Mouse (Mus musculus) midbrain, embryonic 14.5 days (tissue): ENCODE results near the gene Tbpl1. TPM values are rescaled to one million over a fixed set of nuclear protein-coding genes. Genes with fewer than 3 reads are reported as not detected.

Experiments used
- ATAC-seq: fragments of 200-750 bp; cut with Nextera tagmentation; 2 replicates; pipeline ENCODE4 v1.8.0; 2017; ENCODE audit warnings: moderate number of reproducible peaks, moderate library complexity; ENCODE audit not compliant: low FRiP score, low TSS enrichment
- DNase-seq: peaks from one replicate; pipeline ENCODE4 v3.0.0-alpha.2; 2015
- H3K27ac ChIP-seq: fragments of 300-500 bp; sonication (generic); replicated peaks from 2 replicates; pipeline ENCODE4 v1.5.1; 2014; ENCODE audit warnings: mild to moderate bottlenecking, low read depth, low read length, moderate library complexity
- H3K27me3 ChIP-seq: fragments of 300-500 bp; sonication (generic); 2 replicates; pipeline ENCODE4 v1.6.1; 2014; ENCODE audit warnings: low read length, control low read depth, mixed read lengths; ENCODE audit not compliant: control insufficient read depth, insufficient read depth
- H3K36me3 ChIP-seq: fragments of 300-500 bp; sonication (generic); 2 replicates; pipeline ENCODE4 v1.6.1; 2014; ENCODE audit warnings: low read length, control low read depth; ENCODE audit not compliant: control insufficient read depth, insufficient read depth
- H3K4me1 ChIP-seq: fragments of 300-500 bp; sonication (generic); 2 replicates; pipeline ENCODE4 v1.6.1; 2014; ENCODE audit warnings: mild to moderate bottlenecking, antibody characterized with exemption, low read length, control low read depth; ENCODE audit not compliant: control insufficient read depth, insufficient read depth
- H3K4me2 ChIP-seq: fragments of 300-500 bp; sonication (generic); 2 replicates; pipeline ENCODE4 v1.6.1; 2014; ENCODE audit warnings: mild to moderate bottlenecking, low read length, moderate library complexity
- H3K4me3 ChIP-seq: fragments of 300-500 bp; sonication (generic); replicated peaks from 2 replicates; pipeline ENCODE4 v1.5.1; 2014; ENCODE audit warnings: low read depth, low read length
- H3K9ac ChIP-seq: fragments of 300-500 bp; sonication (generic); replicated peaks from 2 replicates; pipeline ENCODE4 v1.6.1; 2014; ENCODE audit warnings: mild to moderate bottlenecking, low read length, moderate library complexity
- H3K9me3 ChIP-seq: fragments of 300-500 bp; sonication (generic); 2 replicates; pipeline ENCODE4 v1.6.1; 2016; ENCODE audit warnings: low read length, control low read depth, mixed read lengths; ENCODE audit not compliant: control insufficient read depth
- WGBS: fragments of 180-500 bp; shearing (Covaris S2); extraction: QIAGEN DNeasy Blood & Tissue Kit; methylation state at CpG from one replicate; pipeline ENCODE4 v1.1.7; 2014; 5-methylcytosine and 5-hydroxymethylcytosine counted together
- polyA plus RNA-seq: library from polyadenylated mRNA; unstranded; fragments of >200 nt; fragmentation: Nextera tagmentation; extraction: Ambion mirVana; gene quantifications from 2 replicates; pipeline ENCODE4 v1.2.1, GENCODE M21; 2014

Tbpl1 gene
- polyA plus RNA-seq, 1 experiment from 2014 or later: 115 TPM

DNA sequence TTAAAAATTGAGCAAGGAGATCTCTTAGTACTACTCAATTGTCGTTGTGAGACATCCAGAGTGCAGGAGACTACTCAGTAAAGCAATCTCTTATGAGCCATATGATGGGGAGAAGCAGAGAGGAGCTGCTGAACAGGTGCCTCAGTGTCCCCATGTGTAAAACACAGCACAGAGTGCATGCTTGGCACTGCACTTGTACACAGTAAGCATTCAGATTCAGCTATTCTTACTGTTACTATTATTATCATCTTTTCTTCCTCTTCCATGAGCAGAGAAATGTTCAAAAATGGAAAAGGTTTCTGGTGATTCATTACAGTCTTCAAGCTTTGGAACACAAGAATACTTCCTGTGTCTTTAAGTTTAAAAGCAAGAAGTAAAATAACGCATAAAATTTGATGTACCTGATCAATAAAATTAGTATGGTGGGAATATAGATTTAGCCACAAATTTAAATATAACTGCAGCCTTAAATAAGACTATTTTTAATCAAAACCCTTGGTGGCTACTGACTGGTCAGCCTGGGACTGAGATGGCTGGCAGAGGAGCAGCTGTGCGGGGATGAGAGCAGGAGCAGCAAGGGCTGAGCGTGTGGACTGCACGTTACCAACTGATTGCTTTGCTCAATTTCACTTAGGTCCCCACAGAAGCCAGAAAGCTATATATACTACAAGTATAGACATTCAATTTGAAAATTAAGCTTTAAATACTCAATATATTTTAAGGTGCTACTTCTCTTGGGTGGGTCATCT, 10.8 kb downstream of the Tbpl1 start:
- H3K4me3 ChIP-seq: no peak overlapping the region
- no peak overlapping the region for H3K4me2 ChIP-seq
- no peaks in the 10 kb centered on the region for H3K4me1 ChIP-seq
- no peaks in the 10 kb centered on the region for H3K9me3 ChIP-seq
- no peaks in the 10 kb centered on the region for H3K36me3 ChIP-seq
- DNase-seq (no peak), ATAC-seq (no peak)
- H3K27ac ChIP-seq: no peak overlapping the region
- 93% methylated on average over 5 of the region's 5 CpGs for WGBS
- H3K27me3 ChIP-seq: no peaks in the 10 kb centered on the region
- H3K9ac ChIP-seq: no peak overlapping the region

DNA sequence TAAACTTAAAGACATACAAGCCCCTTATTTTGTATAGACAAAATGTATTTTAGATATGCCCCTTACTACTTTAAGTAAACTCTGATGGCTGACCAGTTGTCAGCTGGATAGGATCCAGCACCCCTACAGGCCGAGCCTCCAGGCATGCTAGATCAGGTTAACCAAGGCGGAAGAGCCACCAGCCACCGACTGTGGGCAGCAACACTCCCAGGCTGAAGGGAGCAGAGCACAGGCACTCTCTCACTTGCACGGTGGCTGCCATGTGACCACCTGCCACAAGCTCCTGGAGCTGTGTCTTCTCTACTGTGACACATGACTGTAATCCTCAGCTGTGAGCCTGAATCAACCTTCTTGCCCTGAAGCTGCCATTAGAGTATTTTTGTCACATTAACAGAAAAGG, 13.3 kb downstream of the Tbpl1 start:
- no peak for ATAC-seq
- Histone ChIP-seq H3K9me3 (no peaks in the 10 kb centered on the region), H3K9ac (no peak overlapping the region), H3K4me1 (no peaks in the 10 kb centered on the region), H3K4me3 (no peak overlapping the region), H3K27ac (no peak overlapping the region), H3K4me2 (no peak overlapping the region), H3K27me3 (no peaks in the 10 kb centered on the region), H3K36me3 (no peaks in the 10 kb centered on the region)
- 51% methylated on average over 4 of the region's 4 CpGs for WGBS
- DNase-seq: no peak

DNA sequence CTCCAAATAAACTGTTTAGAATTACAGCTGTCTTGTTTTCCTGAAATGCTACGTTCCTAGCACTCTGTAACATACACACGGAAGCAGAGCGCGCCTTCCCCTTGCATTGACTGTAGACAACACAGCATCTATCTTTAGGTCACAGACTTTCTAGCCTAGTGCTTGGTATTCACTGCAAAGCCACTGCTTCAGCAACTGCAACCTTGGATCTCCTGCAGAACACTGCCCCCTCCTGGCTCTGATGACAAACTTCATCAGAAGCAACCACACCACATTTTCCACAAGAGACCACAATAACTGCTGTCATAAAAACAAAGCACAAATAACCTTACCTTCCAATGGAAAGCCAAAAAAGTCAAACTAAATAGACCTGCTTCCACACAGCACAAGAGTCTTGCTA, 17.2 kb downstream of the Tbpl1 start:
- H3K4me3 ChIP-seq: no peak overlapping the region
- H3K27me3 ChIP-seq: no peaks in the 10 kb centered on the region
- DNase-seq (peak; percentile 83), ATAC-seq (0 out of 2 replicates have a peak, but pooled peaks have one; percentile 25)
- no peaks in the 10 kb centered on the region for H3K4me1 ChIP-seq
- 74% methylated on average over 4 of the region's 4 CpGs for WGBS
- H3K36me3 ChIP-seq: peaks cover 10% of the 10 kb centered on the region
- no peak overlapping the region for H3K4me2 ChIP-seq
- no peaks in the 10 kb centered on the region for H3K9me3 ChIP-seq
- no peak overlapping the region for H3K9ac ChIP-seq
- no peak overlapping the region for H3K27ac ChIP-seq

DNA sequence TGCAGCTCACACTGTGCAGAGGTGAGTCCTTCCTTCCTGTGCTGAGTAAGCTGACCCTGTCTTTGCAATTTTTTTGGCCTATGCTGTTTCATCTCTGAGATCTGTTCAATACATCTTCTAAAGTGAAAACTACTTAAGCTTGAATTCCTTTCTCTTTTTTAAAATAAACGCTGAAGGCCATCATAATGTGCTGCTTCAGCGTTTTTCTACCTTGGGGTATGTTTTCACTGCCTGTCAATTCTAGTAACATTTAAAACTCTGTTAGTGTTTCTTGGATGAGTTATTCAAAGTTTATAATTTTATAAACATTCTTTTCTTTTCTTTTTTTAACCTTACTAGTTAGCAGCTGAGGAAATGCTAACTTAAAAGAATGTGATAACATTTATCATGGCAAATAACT, 18.8 kb downstream of the Tbpl1 start:
- no peak overlapping the region for H3K9ac ChIP-seq
- H3K36me3 ChIP-seq: peaks cover 26% of the 10 kb centered on the region
- DNase-seq (no peak), ATAC-seq (no peak)
- no peaks in the 10 kb centered on the region for H3K4me1 ChIP-seq
- no peak overlapping the region for H3K4me2 ChIP-seq
- no peak overlapping the region for H3K27ac ChIP-seq
- H3K4me3 ChIP-seq: no peak overlapping the region
- WGBS: 88% methylated on average over 2 of the region's 2 CpGs
- no peaks in the 10 kb centered on the region for H3K9me3 ChIP-seq
- no peaks in the 10 kb centered on the region for H3K27me3 ChIP-seq

DNA sequence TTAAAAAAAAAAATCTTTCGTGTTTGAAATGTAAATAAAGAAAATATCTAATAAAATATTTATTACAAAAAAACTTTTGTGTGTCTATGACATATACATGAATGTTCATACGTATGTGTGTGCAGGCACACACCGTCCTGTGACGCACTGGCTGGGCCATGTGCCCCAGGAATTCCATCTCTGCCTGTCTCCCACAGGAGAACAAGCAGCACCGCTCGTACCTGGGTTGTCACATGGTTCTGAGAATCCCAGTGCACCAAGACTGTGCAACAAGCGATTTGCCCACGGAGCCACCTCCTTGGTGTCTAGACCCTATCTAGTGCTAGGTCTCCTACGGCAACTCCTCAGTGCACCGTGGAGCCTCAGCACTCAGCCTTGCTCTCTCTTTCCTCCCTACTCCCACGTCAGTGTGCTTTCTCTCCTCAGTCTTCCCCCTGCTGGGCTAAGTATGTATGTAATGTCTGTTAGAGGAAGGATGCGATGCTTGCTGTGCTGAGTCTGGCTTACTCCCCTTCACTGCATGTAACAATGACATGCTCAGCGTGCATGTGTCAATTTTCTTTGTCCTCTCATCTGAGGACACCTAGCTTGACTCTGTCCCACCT, 21.5 kb downstream of the Tbpl1 start:
- 83% methylated on average over 13 of the region's 13 CpGs for WGBS
- no peak overlapping the region for H3K27ac ChIP-seq
- no peak overlapping the region for H3K4me2 ChIP-seq
- H3K36me3 ChIP-seq: peaks cover 52% of the 10 kb centered on the region
- H3K4me3 ChIP-seq: no peak overlapping the region
- no peak for ATAC-seq
- no peaks in the 10 kb centered on the region for H3K27me3 ChIP-seq
- no peak overlapping the region for H3K9ac ChIP-seq
- no peaks in the 10 kb centered on the region for H3K4me1 ChIP-seq
- H3K9me3 ChIP-seq: no peaks in the 10 kb centered on the region
- no peak for DNase-seq

DNA sequence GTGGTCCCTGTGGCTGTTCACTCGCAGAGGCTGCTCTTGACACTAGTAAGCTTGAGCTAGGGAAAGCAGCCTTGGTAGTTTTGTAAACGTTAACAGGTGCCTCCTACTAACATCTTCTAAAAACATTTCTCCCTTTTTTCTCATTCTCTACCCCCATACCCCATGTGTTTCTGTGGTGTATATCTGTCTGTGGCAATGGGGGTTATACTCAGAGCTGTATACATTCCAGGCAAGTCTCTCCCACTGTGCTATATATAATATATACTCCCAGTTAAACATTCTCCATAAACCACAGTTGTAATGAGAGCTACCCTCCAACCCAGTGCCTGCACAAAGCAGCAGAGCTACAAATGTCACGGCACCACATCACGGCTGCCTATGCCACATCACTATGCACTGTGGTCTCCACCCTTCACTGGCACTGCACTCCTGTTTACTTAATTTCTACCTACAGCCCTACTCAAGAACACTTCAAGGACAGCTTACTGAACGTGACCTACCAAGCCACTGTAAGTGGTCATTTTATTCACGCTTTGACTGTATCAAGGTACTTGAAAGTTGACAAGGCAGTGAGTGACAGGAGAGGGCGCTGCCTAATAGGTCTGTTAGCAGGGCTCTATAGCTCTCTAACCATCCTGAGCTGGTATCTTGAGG, 23.4 kb downstream of the Tbpl1 start:
- H3K4me1 ChIP-seq: no peaks in the 10 kb centered on the region
- no peak overlapping the region for H3K4me3 ChIP-seq
- ATAC-seq: no peak
- DNase-seq: no peak
- WGBS: 90% methylated on average over 7 of the region's 7 CpGs
- no peaks in the 10 kb centered on the region for H3K27me3 ChIP-seq
- H3K9me3 ChIP-seq: no peaks in the 10 kb centered on the region
- no peak overlapping the region for H3K4me2 ChIP-seq
- H3K9ac ChIP-seq: no peak overlapping the region
- peaks cover 64% of the 10 kb centered on the region for H3K36me3 ChIP-seq
- H3K27ac ChIP-seq: no peak overlapping the region

DNA sequence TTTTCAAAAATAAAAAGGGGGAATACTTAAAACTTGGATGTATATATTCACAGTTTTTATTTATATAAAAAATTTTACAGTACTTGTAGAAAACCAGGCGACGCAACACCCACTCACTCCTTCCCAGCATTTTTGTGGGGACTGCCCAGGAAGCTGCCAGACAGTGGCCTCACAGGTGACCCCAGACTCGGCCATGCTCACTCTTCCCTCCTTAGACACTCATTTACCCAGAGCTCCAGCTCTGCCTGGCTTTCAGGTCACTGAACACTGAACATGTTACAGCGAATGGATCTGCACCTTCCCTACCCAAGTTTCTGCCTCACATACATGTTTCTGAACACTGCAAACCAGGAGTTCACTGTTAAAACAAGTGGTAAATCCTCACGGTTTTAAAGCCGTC, 27.9 kb downstream of the Tbpl1 start:
- H3K27me3 ChIP-seq: no peaks in the 10 kb centered on the region
- H3K27ac ChIP-seq: no peak overlapping the region
- ATAC-seq (no peak), DNase-seq (no peak)
- 96% methylated on average over 6 of the region's 6 CpGs for WGBS
- no peak overlapping the region for H3K4me3 ChIP-seq
- peaks cover 66% of the 10 kb centered on the region for H3K36me3 ChIP-seq
- H3K9ac ChIP-seq: no peak overlapping the region
- H3K4me2 ChIP-seq: no peak overlapping the region
- H3K9me3 ChIP-seq: no peaks in the 10 kb centered on the region
- H3K4me1 ChIP-seq: no peaks in the 10 kb centered on the region

DNA sequence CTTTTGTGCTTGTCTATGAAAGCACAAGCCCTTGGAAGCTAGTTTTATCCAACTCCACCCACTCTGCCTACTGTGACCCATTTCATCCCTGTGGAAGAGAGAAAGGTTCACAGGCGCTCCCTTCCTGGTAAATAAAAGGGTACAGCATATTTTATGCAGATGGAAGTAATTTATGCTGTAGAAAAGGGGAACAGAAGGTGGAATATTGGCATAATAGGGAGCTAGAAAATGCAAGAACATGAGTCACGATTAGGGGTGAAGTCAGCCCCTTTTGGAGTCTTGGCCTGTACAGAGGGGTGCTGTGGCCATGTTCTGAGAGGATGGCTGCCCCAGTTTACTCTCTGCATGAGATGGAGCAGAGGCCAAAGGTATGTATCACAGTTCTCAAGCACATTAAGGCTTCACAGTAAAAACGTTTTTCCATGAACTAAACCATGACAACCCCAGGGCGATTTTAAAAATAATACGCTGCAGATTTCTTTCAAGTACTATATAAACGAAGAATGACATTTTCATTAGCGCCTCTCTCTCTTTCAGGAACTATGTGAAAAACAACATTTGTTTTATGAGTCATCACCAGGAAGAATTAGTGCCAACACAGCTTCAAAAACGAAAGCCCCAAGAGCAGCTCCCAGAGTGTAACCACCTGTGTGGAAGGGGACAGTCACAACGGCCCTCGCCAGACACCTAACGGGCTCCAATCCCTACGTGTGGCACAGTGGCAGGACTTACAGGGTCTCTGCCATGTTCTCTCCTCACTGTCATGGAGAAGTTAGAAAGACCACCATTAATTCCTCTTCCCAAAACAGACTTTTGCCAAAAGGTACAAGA, 30.0 kb downstream of the Tbpl1 start:
- Histone ChIP-seq H3K27me3 (no peaks in the 10 kb centered on the region), H3K27ac (no peak overlapping the region), H3K9me3 (no peaks in the 10 kb centered on the region), H3K4me2 (no peak overlapping the region), H3K4me1 (no peaks in the 10 kb centered on the region), H3K36me3 (peaks cover 45% of the 10 kb centered on the region), H3K4me3 (no peak overlapping the region), H3K9ac (no peak overlapping the region)
- WGBS: 85% methylated on average over 12 of the region's 12 CpGs
- no peak for ATAC-seq
- DNase-seq: no peak
